Mouse (Mus musculus) adrenal gland, postnatal 10 days (tissue): ENCODE results near the gene 4933417A18Rik. TPM values are rescaled to one million over a fixed set of nuclear protein-coding genes. Genes with fewer than 3 reads are reported as not detected.
"Not testable (repeated sequence)": the region's sequence is repeated elsewhere in the genome, so short reads cannot be mapped to it uniquely, and the experiment has no call there.

Experiments
- DNase-seq: peaks from one replicate; pipeline ENCODE4 v3.0.0; 2021; ENCODE audit warnings: mixed read lengths
- total RNA-seq, 2 experiments: library from RNA; stranded (reverse); gene quantifications; 2 replicates each; pipeline ENCODE4 v1.2.3; 2021

4933417A18Rik gene
- total RNA-seq, 2 experiments from 2014 or later = not detected

- no peak for DNase-seq
Observed at GRCm38 (mm10) chr13:34973770-34974169, 49.6 kb downstream of the 4933417A18Rik start.

DNA sequence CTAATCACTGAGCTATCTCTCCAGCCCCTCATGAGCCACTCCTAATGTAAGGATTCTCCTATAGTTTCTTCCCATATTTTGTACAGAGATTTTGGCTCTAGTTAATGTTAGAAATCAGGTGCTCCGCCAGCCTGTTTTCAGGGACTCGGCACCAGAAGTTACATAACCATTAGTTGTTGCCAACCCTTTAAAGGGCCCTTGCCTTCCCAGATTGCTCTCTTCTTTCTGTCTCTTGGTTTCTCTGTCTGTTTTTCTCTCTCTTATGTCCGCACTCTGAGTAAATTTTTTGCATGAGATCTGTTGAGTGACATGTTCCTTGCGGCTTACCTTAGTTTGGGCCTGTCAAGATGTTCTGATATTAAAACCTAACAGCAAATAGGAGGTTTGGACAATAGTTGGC lies 51.9 kb downstream of the 4933417A18Rik start:
- peak; percentile 23 for DNase-seq

DNA sequence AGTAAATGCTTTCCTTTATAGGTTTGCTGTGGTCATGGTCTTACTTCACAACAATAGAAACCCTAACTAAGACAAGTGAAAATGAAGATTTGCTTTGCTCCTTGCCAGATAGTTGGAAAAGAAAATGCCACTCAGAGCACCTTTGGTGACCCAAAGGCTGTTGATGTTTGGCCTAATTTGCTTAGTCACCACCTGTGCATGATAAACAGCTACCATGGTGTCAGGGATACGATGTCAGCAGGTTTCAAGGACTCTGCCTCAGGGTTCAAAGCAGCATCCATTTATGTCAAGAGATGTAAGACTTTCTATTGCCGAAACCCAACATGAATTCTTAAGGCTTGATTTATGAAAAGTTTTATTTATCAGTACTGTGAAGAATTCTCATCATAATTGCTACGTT lies 53.2 kb downstream of the 4933417A18Rik start:
- no peak for DNase-seq

GRCm38 (mm10) chr13:34978635-34979034 lies 54.4 kb downstream of the 4933417A18Rik start:
- DNase-seq = not testable (repeated sequence)

- DNase-seq = not testable (repeated sequence)
Observed at GRCm38 (mm10) chr13:34983479-34983878, 59.3 kb downstream of the 4933417A18Rik start.

DNA sequence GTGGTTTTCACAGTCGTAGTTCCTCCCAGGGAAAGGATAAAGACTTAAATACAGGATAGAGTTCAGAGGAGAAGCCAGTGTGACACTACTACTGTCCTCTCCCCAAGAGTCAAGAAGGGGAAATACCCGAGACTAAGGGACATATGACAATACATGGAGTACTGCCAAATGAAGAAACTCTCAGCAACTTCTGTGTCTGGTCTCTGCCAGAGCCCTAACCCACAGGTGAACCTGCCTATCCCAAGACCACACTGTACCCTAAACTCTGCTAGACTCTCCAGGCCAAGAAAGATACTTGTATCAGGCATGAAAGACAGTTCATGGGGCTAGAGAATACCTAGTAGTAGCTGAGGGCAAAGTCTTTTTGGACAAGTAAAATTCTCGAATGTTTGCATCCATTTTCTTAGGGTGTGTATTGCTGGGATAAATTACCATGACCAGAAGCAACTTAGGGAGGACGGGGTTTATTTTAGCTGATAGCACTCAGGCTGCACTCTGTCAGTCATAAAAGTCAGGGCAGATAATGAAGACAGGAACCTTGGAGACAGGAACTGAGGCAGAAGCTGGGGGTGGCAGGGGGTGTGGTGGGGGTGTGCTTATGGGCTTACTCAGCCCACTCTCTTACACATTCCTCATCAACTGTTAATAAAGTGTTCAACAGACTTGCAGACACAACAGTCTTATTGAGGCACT lies 67.5 kb downstream of the 4933417A18Rik start:
- no peak for DNase-seq

DNA sequence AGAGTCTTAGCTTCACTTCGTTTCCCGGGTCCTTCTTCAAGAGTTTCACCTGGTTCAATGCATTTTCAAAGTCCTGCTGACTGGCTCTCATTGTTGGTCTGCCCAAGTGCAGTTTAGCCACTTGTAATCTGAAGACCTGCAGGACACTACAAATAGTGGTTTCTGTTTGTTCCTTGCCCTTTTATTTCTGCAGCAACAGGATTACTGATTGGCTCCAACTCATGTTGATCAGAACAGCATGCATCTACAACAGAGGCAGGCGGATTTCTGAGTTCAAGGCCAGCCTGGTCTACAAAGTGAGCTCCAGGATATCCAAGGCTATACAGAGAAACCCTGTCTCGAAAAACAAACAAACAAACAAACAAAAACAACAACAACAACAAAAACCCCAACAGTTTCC lies 68.9 kb downstream of the 4933417A18Rik start:
- no peak for DNase-seq

DNA sequence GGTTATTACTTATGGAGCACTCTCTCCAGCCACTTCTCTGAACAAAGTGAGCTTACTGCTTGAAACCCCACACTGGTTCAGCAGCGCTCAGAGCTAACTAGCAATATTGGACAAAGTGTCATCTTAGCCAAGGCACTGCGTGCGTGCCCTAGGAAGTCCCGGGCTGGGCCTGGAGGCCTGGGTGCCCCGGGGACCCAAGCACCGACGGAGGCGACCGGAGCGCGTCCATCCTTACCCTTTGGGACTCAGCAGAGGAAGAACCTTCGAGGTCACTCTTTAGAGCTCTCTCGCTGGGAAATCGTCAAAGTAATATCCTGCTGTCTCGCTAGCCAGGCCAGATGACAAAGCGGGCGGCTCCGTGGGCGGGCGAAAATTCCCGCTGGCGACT lies 69.4 kb downstream of the 4933417A18Rik start:
- DNase-seq = no peak

- DNase-seq = peak; percentile 99
Observed at GRCm38 (mm10) chr13:34993983-34994811, 70.0 kb downstream of the 4933417A18Rik start.

- peak; percentile 49 for DNase-seq
Observed at GRCm38 (mm10) chr13:34995925-34996324, 71.7 kb downstream of the 4933417A18Rik start.

Other genes starting within 250 kb of the 4933417A18Rik start
- not detected for gene Fam50b, start 189.6 kb upstream of the 4933417A18Rik start, total RNA-seq
- 10 to 100 TPM; 70.9 to 98.9 TPM for gene Prpf4b, start 49.1 kb upstream of the 4933417A18Rik start, total RNA-seq
- under 1 TPM; 0.57 to 0.79 TPM for gene Fam217a, start 99 bp upstream of the 4933417A18Rik start, total RNA-seq
- 1 to 10 TPM; 1.9 to 4.2 TPM for gene Eci3, start 39.4 kb downstream of the 4933417A18Rik start, total RNA-seq
- 100 to 1,000 TPM; 254 to 255 TPM for gene Eci2, start 102.7 kb downstream of the 4933417A18Rik start, total RNA-seq